Mouse (Mus musculus) CH12.LX (cell line): ENCODE measurements at regions not wholly inside any gene's neighbourhood (a gene's known extent, or its start where the extent isn't known, plus 50 kb on each side); places are given as distances from the start of the nearest gene placed in this dataset.

ENCODE experiments used
- DNase-seq: peaks from one replicate; pipeline ENCODE4 v3.0.0-alpha.2; 2013; ENCODE audit errors: extremely low read depth
- H3K27ac ChIP-seq: 2 replicates; pipeline ENCODE4 v1.5.1; 2012; ENCODE audit warnings: low read depth, mild to moderate bottlenecking, control low read depth, moderate library complexity; ENCODE audit not compliant: insufficient read depth
- H3K27me3 ChIP-seq: replicated peaks from 2 replicates; pipeline ENCODE3; 2012; ENCODE audit warnings: inconsistent platforms
- H3K36me3 ChIP-seq, 2 experiments: replicated peaks in 1 of 2; 2 replicates each; pipeline versions ENCODE3 to v1.6.1; 2012; ENCODE audit warnings: inconsistent platforms in 1 of 2, low read length in 1 of 2, mild to moderate bottlenecking in 1 of 2, mixed read lengths in 1 of 2, moderate library complexity in 1 of 2; ENCODE audit not compliant: control insufficient read depth in 1 of 2, insufficient read depth in 1 of 2
- H3K4me1 ChIP-seq, 2 experiments: 2 replicates each; pipeline ENCODE4 v1.6.1; 2012; ENCODE audit warnings: inconsistent platforms in 1 of 2, moderate library complexity in 1 of 2; ENCODE audit not compliant: insufficient read depth in 2 of 2, control insufficient read depth in 1 of 2
- H3K4me2 ChIP-seq: 2 replicates; pipeline ENCODE4 v1.6.1; 2012; ENCODE audit warnings: low read depth, mild to moderate bottlenecking, control low read depth; ENCODE audit not compliant: poor library complexity, insufficient read depth, severe bottlenecking
- H3K4me3 ChIP-seq, 3 experiments: fragments of 150-350 bp in 1 of 3; sonication (generic) in 1 of 3; replicated peaks in 1 of 3; 2 replicates each; pipeline versions ENCODE3 to v1.5.1; 2011 to 2012; ENCODE audit warnings: low read depth in 2 of 3, low read length in 2 of 3, mild to moderate bottlenecking in 2 of 3, moderate library complexity in 2 of 3, control low read depth in 1 of 3, improper control_type of control experiment in 1 of 3, inconsistent platforms in 1 of 3, mixed read lengths in 1 of 3; ENCODE audit not compliant: poor library complexity in 1 of 3
- H3K79me2 ChIP-seq: replicated peaks from 2 replicates; pipeline ENCODE4 v1.6.1; 2012; ENCODE audit warnings: mild to moderate bottlenecking, moderate library complexity; ENCODE audit not compliant: control insufficient read depth, poor library complexity, insufficient read depth, severe bottlenecking; ENCODE audit errors: extremely low read depth
- H3K9ac ChIP-seq: 2 replicates; pipeline ENCODE4 v1.6.1; 2012; ENCODE audit warnings: low read depth, mild to moderate bottlenecking, control low read depth, moderate library complexity; ENCODE audit not compliant: insufficient read depth
- H3K9me3 ChIP-seq: replicated peaks from 2 replicates; pipeline ENCODE3; 2012; ENCODE audit warnings: low read length, inconsistent platforms, mixed read lengths
- BHLHE40 ChIP-seq: IDR thresholded peaks from 2 replicates; pipeline ENCODE4 v1.6.1; 2011; ENCODE audit warnings: mild to moderate bottlenecking, low read depth, low read length, improper control_type of control experiment
- CHD1 ChIP-seq: IDR thresholded peaks from 2 replicates; pipeline ENCODE4 v1.6.1; 2012; ENCODE audit warnings: low read depth, low read length, improper control_type of control experiment, inconsistent platforms
- CHD2 ChIP-seq: IDR thresholded peaks from 2 replicates; pipeline ENCODE4 v1.6.1; 2011; ENCODE audit warnings: low read length, improper control_type of control experiment
- CTCF ChIP-seq, 2 experiments: IDR thresholded peaks in 1 of 2; conservative IDR thresholded peaks in 1 of 2; 2 replicates each; pipeline ENCODE4 v1.5.1; 2011 to 2012; ENCODE audit warnings: low read depth in 2 of 2, low read length in 2 of 2, improper control_type of control experiment in 1 of 2, inconsistent platforms in 1 of 2, mild to moderate bottlenecking in 1 of 2, moderate library complexity in 1 of 2
- GABPA ChIP-seq: IDR thresholded peaks from 2 replicates; pipeline ENCODE4 v1.6.1; 2012; ENCODE audit warnings: low read depth, low read length, improper control_type of control experiment, inconsistent platforms; ENCODE audit not compliant: insufficient replicate concordance
- JUN ChIP-seq: IDR thresholded peaks from 2 replicates; pipeline ENCODE4 v1.6.1; 2011; ENCODE audit warnings: low read depth, mild to moderate bottlenecking, low read length, improper control_type of control experiment, moderate library complexity; ENCODE audit not compliant: insufficient read depth
- MXI1 ChIP-seq: IDR thresholded peaks from 2 replicates; pipeline ENCODE4 v1.6.1; 2011; ENCODE audit warnings: mild to moderate bottlenecking, low read depth, low read length, improper control_type of control experiment
- MYC ChIP-seq: IDR thresholded peaks from 2 replicates; pipeline ENCODE4 v1.6.1; 2011; ENCODE audit warnings: low read depth, mild to moderate bottlenecking, improper control_type of control experiment, low read length
- NELFE ChIP-seq: IDR thresholded peaks from 2 replicates; pipeline ENCODE4 v1.6.1; 2011; ENCODE audit warnings: low read depth, low read length, improper control_type of control experiment
- PAX5 ChIP-seq: IDR thresholded peaks from 2 replicates; pipeline ENCODE4 v1.6.1; 2012; ENCODE audit warnings: low read length, inconsistent platforms, mixed read lengths
- RAD21 ChIP-seq: IDR thresholded peaks from 2 replicates; pipeline ENCODE4 v1.6.1; 2011; ENCODE audit warnings: low read depth, mild to moderate bottlenecking, low read length, improper control_type of control experiment, moderate library complexity
- SIN3A ChIP-seq: IDR thresholded peaks from 2 replicates; pipeline ENCODE4 v1.6.1; 2012; ENCODE audit warnings: low read length, improper control_type of control experiment, inconsistent platforms
- SMC3 ChIP-seq: IDR thresholded peaks from 2 replicates; pipeline ENCODE4 v1.6.1; 2011; ENCODE audit warnings: low read depth, low read length, improper control_type of control experiment
- UBTF ChIP-seq: IDR thresholded peaks from 2 replicates; pipeline ENCODE4 v1.6.1; 2012; ENCODE audit warnings: low read depth, mild to moderate bottlenecking, inconsistent platforms, low read length, improper control_type of control experiment, moderate library complexity
- ZC3H11A ChIP-seq: IDR thresholded peaks from 2 replicates; pipeline ENCODE4 v1.6.1; 2012; ENCODE audit warnings: low read depth, mild to moderate bottlenecking, inconsistent platforms, low read length, improper control_type of control experiment
- ZKSCAN1 ChIP-seq: IDR thresholded peaks from 2 replicates; pipeline ENCODE4 v1.6.1; 2012; ENCODE audit warnings: low read depth, inconsistent platforms, low read length, improper control_type of control experiment, borderline replicate concordance
- dilution Hi-C: fragments of 300-500 bp; cut with MboI; formaldehyde crosslinking; loops from 2 replicates; pipeline ENCODE4 v1.14.3; 2020; ENCODE audit warnings: low sequenced_read_pairs; ENCODE audit not compliant: extremely low pct_unique_long_range_greater_than_20kb, extremely low pct_ligation_motif_present
- in situ Hi-C: fragments of 300-500 bp; cut with MboI; formaldehyde crosslinking; loops from 3 replicates; pipeline ENCODE4 v1.14.3; 2019; ENCODE audit warnings: low sequenced_read_pairs, low pct_ligation_motif_present, low pct_unique_long_range_greater_than_20kb, mixed read lengths

- in situ Hi-C loops (no loop called here), dilution Hi-C loops (no loop called here)
- DNase-seq = peak; percentile 27
These were observed 489.9 kb downstream of the Adra2a start for GRCm38 (mm10) chr19:54533858-54534257.

GRCm38 (mm10) chr19:54555351-54555750, 511.4 kb downstream of the Adra2a start:
- no peak for TF ChIP-seq MYC
- TF ChIP-seq ZC3H11A = no peak
- no peak for TF ChIP-seq JUN
- no peak for TF ChIP-seq BHLHE40
- TF ChIP-seq PAX5 = no peak
- no peak for TF ChIP-seq MXI1
- TF ChIP-seq SIN3A = no peak
- no peak for TF ChIP-seq UBTF
- dilution Hi-C loops = no loop called here
- no peaks in the 10 kb centered on the region for H3K27me3 ChIP-seq
- H3K36me3 ChIP-seq = no peaks in the 10 kb centered on the region
- H3K4me3 ChIP-seq = no peak overlapping the region
- no peaks in the 10 kb centered on the region for H3K79me2 ChIP-seq
- H3K4me1 ChIP-seq = no peaks in the 10 kb centered on the region
- H3K9ac ChIP-seq = no peak overlapping the region
- no peak for DNase-seq
- no peak overlapping the region for H3K27ac ChIP-seq
- H3K4me2 ChIP-seq = no peak overlapping the region
- no peaks in the 10 kb centered on the region for H3K9me3 ChIP-seq
- in situ Hi-C loops = no loop called here

More at GRCm38 (mm10) chr19:54533858-54534257, 489.9 kb downstream of the Adra2a start:
- Histone ChIP-seq H3K27ac (no peak overlapping the region), H3K9me3 (no peaks in the 10 kb centered on the region), H3K36me3 (no peaks in the 10 kb centered on the region), H3K4me3 (no peak overlapping the region), H3K9ac (no peak overlapping the region), H3K4me2 (no peak overlapping the region), H3K79me2 (no peaks in the 10 kb centered on the region), H3K4me1 (no peaks in the 10 kb centered on the region), H3K27me3 (no peaks in the 10 kb centered on the region)
- TF ChIP-seq CTCF (conservative IDR thresholded peaks at IDR 0.05 in 1 of 2, IDR thresholded peaks at IDR 0.05 in 1 of 2; ENCODE audit: low read depth in 2 of 2, low read length in 2 of 2) (peak in 1 of 2 experiments; percentile 63; a peak in 2 of 4 replicates), GABPA (no peak), CHD1 (no peak), CHD2 (no peak), NELFE (no peak), ZKSCAN1 (no peak), RAD21 (peak; percentile 64), SMC3 (peak; percentile 57)
